Mouse (Mus musculus) right cerebral cortex, adult 2 months (tissue): ENCODE measurements around the gene Akt3.

Experiments used
- DNase-seq, 2 experiments: peaks; one replicate each; pipeline ENCODE4 v3.0.0; 2021 to 2022; ENCODE audit warnings: low spot score in 2 of 2

Akt3 gene

DNA sequence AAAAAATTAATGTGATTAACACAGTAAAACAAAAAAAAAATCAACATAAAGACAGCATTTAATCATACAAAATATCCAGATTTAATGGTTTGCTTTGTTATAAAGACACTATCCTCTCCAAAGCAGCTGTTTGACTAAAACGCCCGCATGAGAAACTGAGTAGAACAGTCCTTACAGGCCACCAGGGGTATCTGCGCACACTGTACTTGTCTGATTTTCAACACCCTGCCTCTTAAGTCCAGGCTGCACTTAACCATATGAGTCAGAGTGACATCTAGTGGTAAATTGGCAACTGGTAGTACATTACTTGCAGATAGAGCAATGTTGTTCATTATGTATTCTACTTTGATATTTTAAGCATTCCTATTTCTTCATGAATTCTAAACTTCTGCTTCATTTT lies 69.3 kb downstream of the Akt3 start:
- no peak for DNase-seq

DNA sequence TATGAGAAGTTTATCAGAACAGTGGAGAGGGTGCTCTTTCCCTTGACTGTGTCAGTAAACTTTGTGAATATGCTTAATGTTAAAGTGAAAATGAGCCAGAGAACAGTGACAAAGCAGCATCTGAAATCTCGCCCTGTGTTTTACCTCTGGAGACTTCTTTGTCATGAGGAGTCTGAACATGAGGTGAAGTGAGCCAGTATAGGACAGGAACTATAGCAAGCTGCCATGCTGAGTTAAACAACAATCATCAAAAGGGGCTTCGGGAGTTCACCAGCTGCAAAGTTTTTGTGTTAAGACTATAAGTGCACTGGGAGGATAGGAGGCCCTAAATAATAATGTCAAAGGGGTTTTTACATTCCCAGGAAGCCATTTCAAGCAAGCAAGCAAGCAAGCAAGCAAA lies 71.3 kb downstream of the Akt3 start:
- no peak for DNase-seq

DNA sequence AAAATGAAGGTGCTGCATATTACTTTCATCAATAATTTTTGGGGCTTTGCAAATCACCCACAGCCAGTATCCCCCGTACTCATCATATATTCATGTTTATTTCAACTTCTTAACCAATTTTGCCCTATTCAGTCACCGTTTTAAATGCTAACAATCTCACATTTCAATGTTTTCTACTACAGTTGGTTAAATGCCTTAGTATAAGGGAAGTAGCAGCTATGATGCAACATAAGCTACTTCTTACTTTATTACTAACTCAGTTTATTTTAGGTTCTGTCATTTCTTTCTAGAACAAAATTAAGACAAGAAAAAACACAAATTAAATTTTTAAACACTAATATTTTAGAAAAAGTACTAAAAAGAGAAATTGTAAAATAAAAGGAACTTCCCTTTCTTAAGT lies 78.4 kb downstream of the Akt3 start:
- no peak for DNase-seq

DNA sequence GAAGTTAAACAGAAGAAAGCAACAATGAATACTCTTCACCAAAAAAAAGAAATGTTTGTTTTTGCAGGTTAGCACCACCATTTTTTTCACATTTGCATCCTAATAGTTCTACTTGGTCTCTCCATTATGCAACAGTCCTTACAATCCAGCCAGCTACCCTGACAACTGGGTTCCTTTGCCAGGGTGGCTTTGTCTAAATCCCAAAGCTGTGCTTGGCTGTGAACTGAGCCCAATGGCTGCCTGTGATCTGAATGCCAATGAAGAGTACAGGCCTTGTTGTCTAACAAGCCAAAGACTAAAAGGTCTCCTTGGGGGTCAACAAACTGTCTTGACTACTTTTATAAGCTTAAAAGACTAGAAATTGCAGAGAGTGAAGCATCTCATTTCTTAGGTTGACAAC lies 82.6 kb downstream of the Akt3 start:
- peak; percentile 34 to 57 for DNase-seq

DNA sequence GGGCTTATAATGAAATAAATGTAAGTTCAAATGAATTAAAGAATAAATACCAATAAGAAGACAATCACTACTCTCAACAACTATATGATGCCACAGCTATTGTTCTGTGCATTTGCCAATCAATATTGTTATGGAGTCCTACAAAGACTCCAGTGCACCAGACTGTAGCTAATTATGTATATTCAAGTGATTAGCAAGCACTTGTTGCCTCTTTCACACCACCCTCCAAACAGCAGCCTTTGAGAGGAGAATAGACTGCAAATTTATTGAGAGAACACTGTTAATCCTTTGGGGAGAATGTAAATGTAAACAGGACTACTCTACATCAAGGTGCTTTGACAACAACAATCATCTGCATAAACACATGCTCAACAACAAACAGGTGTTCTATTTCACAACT lies 86.7 kb downstream of the Akt3 start:
- no peak for DNase-seq

DNA sequence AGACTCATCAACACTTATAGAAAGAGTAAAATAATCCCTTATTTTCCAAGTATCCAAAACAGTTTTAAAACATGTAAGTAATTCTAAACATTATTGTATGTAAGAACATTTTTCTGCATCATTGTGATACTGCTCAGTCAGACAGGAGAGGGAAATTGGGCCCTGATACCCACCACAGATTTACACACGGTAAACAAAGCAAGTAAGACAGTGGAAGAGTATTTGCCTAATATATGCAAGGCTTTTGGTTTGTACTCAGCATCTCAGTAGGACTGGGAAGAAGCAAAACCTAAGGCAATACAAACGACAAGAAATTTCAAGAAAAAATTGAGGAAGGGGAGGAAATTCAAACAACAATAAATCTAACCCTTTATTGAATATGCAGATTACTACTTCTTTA lies 92.2 kb downstream of the Akt3 start:
- DNase-seq, result no peak

DNA sequence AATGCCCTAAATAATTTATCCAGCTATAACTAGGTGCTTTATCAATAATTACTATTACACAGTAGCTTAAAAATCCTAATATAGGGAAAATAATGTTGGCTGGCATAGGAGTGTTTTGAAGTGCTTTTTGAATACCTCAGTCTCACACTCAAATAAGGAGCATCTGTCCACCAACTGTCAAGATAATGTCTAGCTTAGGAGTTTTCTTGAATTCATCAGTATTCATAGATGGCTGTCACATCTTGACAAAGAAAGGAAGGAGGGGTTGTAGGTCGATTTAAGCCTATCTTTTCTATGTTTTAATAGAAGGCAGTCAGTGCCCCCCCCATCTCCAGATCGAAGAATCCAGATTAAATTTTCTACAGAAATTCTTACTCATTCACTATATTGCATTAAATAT lies 92.7 kb downstream of the Akt3 start:
- no peak for DNase-seq

DNA sequence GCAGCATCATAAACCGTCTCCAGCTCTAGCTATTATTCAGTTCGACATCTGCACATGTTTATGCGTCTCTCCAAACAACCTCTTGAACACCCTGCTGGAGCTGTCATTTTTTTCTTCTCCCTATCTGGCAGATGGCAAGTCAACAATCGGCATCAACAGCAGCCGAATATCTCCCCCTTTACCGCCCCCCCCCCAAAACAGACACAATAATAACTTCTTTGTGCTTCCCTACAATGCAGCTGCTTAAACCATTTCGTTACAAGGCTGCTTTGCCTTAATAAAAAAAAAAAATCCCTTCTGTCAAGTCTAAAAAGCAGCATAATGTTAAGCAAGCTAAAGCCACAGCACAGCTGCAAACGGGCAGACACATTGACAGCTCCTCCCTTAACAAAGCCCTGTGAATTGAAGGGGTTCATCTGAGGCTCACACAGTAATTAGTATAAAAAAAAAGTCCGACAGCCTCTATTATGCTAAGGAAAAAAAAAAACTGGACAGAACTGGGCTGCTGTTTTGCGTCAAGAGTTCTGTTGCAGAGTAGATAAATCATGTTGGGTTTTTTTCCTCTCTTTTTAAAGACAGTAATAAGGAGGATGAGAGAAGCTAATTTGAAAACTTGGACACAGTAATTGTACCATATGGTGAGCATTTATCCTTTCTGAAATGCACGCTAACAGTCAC lies 107.5 kb downstream of the Akt3 start:
- peak; percentile 25 to 34 for DNase-seq

DNA sequence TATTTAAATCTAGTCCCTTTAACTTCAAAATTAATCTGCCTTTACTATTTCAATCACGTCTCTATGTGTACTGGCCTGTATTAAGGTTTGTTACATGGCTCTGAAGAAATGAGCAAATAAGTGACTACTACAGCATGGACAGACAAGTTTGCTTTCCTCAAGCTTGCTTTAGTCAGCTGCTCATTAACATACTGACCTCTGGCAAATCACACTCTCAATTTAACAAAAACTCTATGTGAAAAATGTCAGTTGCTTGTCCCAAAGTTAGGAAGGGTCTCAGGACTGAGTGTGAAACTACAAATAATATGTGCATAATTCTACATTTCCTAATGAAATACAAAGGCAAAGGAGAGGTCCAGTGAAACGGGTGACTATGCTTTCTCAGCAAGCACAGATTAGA lies 109.3 kb downstream of the Akt3 start:
- no peak for DNase-seq

DNA sequence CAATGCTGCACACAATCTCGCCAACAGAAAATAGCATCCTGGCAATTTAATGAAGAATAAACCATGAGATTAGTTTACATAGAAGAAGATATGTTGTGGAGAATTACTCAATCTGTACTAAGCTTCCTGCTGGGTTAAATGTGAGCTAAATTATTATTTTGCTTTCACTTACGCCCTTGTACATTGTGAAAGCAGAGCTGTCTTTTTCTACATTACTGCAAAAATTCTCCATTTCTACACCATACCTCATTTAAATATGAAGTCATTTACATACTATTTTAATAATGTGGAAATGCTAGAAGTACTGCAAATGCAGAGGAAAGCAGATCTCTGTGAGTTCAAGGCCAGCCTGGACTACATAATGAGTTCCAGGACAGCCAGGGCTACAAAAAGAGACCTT lies 116.5 kb downstream of the Akt3 start:
- DNase-seq, result no peak

DNA sequence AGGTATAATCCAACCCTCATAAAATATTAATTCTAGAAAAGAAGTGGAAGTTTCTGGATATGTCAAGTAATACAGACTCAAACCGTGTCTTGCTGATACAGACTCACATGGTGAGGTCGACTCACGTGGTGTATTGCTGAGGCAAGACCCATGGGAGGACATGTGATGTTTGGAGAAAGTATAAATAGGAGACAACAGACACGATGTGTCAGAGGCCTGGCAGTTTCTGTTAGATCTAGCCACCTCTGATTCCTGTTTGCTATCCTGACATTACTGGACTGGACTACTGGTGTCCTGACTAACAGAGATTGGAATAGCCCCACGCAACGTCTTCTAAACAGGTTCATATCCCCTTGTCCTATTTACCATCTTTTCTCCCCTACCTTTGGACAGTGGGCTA lies 118.4 kb downstream of the Akt3 start:
- DNase-seq, result no peak

DNA sequence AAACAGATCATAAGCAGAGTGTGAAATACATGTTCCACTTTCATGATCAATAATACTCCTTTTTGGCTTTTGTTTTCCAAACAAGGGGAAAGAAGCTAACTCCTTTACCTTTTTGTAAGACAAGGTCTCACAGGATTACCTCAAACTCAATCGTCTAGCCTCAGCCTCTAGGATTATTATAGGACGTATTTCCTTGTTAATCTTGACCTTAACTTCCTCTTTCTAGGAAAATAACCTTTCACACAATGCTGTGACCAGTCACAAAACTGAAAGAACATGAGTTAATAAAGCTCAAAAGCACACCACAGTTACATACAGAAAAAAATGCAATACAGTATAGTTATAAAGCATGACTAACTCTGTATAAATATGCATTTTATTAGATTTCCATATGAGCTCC lies 126.5 kb downstream of the Akt3 start:
- no peak for DNase-seq

DNA sequence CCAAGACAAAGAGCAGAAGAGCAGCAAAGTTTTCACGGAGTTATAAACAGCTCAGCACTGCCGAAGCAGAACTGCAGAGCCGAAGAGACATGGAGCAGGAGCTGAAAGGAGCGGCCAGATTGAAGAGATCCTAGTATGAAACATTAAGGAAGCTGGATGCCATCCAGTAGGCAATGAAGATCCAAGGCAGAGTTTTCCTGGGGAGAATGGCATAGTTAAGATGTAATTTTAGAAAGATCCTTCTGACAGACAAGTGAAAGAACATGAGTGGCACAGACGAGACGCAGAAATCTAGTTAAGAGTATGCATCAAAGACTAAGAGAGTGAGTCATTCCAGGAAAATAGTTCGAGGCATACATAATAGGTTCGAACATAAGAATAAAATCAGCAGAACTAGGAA lies 131.3 kb downstream of the Akt3 start:
- DNase-seq, result peak; percentile 31 to 33

DNA sequence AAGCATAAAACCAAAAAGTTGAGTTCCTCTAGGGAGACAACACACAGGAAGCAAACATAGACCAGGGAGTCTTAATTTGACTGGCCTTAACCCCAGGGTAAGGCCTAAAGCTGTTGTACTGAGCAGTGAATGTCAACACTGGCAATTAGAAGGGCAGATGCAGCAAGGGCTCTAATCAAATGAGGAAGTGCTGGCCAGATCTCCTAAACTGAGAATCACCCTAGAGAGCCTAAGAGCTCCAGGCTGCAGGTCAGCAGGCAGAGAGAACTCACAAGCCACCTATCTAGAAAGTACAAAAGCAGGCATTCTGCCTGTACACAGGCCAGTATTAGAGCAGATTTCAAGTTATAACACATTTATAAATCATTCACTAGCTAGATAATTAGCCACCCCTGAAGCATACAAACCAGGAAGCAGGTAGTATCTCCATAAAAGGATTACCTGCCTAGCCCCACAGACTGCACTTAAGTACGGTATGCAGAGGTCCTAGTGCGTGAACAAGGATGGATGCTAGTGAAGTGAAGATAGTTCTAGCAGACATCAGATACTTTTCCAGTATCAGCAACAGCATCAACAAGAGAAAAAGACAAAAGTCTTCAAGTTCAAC lies 147.2 kb downstream of the Akt3 start:
- DNase-seq, result no peak

DNA sequence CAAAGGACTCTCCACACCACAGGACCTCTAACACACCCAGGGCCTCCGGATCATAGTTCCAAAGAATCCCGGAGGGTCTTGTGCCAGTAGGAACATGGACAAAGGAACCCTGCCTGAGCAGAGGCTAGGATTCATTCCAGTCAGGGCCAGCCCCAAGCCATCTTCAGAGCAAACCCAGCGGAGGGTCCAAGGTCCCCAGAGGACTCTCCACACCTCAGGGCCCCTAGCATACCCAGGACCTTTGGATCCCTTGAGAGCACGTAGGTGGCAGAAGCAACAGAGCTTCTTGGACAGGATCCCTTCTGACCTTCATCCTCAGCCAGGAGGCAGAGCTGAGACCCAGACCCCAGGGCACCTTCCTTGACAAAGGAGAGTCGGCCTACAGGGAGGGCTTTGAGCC lies 167.5 kb downstream of the Akt3 start:
- no peak for DNase-seq

DNA sequence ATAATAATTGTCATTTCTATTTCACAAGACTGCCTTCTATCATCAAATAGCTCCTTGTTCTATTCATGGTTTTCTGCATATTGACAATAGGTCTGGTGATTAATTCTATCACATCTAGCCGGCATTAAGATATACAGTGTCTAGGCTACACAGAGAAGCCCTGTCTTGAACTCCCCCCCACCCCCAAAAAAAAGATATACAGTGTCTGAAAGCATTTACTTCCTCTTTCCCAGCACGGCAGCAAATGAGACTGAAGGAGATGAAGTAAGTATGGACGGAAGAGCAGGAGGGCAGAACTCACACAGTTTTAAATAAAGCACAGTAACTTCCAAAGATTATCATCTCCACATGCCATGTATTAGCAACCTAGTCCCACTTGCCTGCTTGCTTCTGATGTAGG lies 168.5 kb downstream of the Akt3 start:
- DNase-seq, result no peak

DNA sequence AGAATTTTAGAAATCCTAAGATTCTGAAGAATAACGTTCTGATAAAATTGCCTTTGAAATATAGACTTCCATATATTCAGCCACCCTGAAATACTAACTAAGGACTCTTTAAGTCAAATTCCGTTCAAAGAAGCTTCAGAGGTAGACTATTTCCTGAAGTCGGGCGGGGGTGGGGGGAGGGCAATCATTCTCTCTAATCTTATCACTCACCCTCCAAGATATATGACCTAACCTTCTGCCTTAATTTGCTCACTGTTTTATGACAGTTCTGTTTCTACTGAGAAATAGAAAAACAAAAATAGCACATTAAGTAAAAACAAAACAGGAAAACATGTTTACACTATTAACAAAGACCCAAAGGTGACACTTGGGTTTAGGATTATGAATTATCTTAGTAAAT lies 169.0 kb downstream of the Akt3 start:
- DNase-seq, result no peak

DNA sequence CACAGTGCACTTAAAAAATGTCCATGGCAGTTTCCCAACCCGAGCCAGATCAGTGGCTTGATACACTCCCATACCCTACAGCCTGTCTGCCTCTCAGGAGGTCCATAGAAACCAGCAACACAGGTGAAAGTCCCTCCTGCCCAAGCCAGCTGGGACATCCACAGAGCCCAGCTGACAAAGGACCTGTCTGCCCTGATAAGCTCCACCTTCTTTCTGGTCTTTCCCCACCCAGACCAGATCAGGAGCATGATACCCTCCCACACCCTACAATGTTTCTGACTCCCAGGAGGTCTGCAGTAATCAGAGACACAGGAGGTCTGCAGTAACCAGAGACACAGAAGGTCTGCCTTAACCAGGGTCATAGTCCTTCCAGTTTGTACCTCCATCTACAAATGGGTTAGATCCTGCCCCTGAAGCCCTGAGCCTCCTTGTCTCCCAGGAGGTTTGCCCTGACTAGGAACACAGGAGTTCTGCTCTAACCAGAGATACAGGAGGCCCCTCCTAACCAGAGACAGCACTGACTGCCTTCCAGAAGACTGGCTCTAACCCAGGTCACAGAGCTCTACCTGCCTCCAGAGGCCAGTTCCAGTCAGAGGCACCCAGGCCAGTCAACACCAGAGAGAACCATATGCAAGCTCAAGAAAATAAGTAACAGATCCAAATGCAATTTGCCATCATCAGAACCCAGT lies 175.9 kb downstream of the Akt3 start:
- no peak for DNase-seq

DNA sequence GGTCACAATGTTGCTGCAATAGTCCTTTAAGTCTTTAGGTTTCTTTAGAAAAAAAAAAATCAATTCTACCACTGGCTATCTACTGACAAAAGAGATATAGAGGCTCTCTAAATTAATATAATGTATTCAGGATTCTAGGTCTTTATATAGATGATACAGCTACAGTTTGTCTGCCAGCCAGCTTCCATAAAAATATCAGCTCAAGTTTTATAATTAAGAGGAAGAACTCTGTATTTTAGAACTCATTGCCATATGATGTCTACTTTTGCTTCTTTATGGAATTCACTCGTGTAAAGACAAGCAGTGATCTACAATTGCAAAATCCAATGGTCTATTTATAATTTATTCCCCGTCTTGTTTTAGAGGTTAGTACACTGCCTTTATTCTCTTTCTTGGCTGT lies 188.8 kb downstream of the Akt3 start:
- no peak for DNase-seq

DNA sequence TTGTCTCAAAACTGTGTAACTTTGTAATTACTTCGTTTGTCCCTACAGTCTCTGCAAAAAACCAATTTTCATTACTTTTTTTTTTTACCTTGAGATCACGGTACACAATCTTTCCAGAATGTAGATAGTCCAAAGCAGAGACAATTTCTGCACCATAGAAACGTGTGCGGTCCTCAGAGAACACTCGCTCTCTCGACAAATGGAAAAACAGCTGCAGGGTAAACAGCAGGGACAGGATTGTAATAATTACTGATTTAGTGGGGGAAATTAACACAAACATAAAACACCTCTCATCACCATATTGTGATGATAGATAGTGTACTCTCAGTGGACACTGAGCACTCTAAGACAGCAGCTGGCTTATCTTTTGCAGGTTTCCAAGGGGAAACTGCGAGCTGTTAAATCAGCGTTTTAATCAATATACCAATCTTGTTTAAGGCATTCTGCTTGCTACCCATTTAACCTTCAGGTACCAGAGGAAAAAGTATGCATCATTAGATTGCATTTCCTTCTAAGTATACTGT lies 190.8 kb downstream of the Akt3 start:
- DNase-seq, result no peak

DNA sequence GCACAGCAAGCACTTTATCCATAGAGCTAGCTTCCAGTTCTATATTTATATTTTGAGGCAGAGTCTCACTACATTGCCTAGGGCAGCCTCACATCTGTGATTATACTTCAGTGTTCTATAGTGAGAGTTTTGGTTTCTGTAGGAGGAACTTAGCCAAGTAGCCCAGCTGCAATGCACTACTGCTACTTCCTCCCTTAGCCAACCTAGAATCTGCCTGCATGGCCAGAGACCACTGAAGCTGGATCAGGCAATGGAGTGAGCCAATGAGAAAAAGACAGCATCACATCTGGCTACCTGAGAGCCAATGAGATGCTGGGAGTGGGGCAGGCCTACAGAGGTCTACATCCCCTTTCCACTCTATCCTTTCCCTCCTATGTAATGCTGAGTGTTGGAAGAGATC lies 192.3 kb downstream of the Akt3 start:
- DNase-seq, result no peak

DNA sequence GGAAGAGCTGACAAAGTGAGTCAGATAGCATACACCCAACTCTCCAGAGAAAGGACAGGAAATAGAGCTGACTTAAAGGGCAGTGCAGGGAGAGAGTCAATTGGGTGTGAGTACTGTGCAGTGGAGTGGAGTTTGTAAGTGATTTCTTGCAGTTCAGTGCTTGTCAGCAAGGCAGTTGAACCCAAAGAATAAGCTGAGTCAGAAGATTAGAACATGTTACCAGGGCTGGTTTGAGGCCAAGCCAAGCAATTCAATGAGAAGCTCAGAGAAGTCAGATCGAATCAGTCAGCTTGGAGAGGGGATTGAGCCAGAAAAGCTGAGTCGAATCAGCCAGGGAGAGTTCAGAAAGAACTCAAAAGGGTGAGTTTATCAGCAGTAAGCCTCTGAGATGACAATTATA lies 196.2 kb downstream of the Akt3 start:
- DNase-seq, result no peak

DNA sequence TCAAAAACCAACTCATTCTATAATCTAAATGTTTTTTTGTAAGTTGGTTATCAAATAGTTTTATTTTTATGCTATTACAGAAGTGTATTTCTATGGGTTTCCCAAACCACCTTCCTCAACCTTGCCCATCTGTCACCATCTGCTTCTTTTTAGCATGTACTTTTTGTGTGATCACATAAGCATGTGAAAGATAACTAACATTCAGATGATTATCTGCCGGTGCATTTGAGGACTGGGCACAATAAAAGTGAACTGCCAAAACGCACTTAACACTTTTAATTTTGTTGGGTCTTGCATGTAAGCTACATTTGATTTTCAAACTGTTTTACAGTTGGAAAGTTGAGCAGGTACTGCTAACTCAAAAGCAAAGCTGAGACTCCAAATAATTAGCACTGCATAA lies 203.1 kb downstream of the Akt3 start:
- DNase-seq, result no peak
